Mouse (Mus musculus) CH12.LX (cell line): ENCODE measurements around the gene Apopt1. TPM values are rescaled to one million over a fixed set of nuclear protein-coding genes. Genes with fewer than 3 reads are reported as not detected.

ENCODE experiments used
- DNase-seq: peaks from one replicate; pipeline ENCODE4 v3.0.0-alpha.2; 2013; ENCODE audit errors: extremely low read depth
- H3K27ac ChIP-seq: 2 replicates; pipeline ENCODE4 v1.5.1; 2012; ENCODE audit warnings: low read depth, mild to moderate bottlenecking, control low read depth, moderate library complexity; ENCODE audit not compliant: insufficient read depth
- H3K27me3 ChIP-seq: replicated peaks from 2 replicates; pipeline ENCODE3; 2012; ENCODE audit warnings: inconsistent platforms
- H3K36me3 ChIP-seq, 2 experiments: replicated peaks in 1 of 2; 2 replicates each; pipeline versions ENCODE3 to v1.6.1; 2012; ENCODE audit warnings: inconsistent platforms in 1 of 2, low read length in 1 of 2, mild to moderate bottlenecking in 1 of 2, mixed read lengths in 1 of 2, moderate library complexity in 1 of 2; ENCODE audit not compliant: control insufficient read depth in 1 of 2, insufficient read depth in 1 of 2
- H3K4me1 ChIP-seq, 2 experiments: 2 replicates each; pipeline ENCODE4 v1.6.1; 2012; ENCODE audit warnings: inconsistent platforms in 1 of 2, moderate library complexity in 1 of 2; ENCODE audit not compliant: insufficient read depth in 2 of 2, control insufficient read depth in 1 of 2
- H3K4me2 ChIP-seq: 2 replicates; pipeline ENCODE4 v1.6.1; 2012; ENCODE audit warnings: low read depth, mild to moderate bottlenecking, control low read depth; ENCODE audit not compliant: poor library complexity, insufficient read depth, severe bottlenecking
- H3K4me3 ChIP-seq, 3 experiments: fragments of 150-350 bp in 1 of 3; sonication (generic) in 1 of 3; replicated peaks in 1 of 3; 2 replicates each; pipeline versions ENCODE3 to v1.5.1; 2011 to 2012; ENCODE audit warnings: low read depth in 2 of 3, low read length in 2 of 3, mild to moderate bottlenecking in 2 of 3, moderate library complexity in 2 of 3, control low read depth in 1 of 3, improper control_type of control experiment in 1 of 3, inconsistent platforms in 1 of 3, mixed read lengths in 1 of 3; ENCODE audit not compliant: poor library complexity in 1 of 3
- H3K79me2 ChIP-seq: replicated peaks from 2 replicates; pipeline ENCODE4 v1.6.1; 2012; ENCODE audit warnings: mild to moderate bottlenecking, moderate library complexity; ENCODE audit not compliant: control insufficient read depth, poor library complexity, insufficient read depth, severe bottlenecking; ENCODE audit errors: extremely low read depth
- H3K9ac ChIP-seq: 2 replicates; pipeline ENCODE4 v1.6.1; 2012; ENCODE audit warnings: low read depth, mild to moderate bottlenecking, control low read depth, moderate library complexity; ENCODE audit not compliant: insufficient read depth
- H3K9me3 ChIP-seq: replicated peaks from 2 replicates; pipeline ENCODE3; 2012; ENCODE audit warnings: low read length, inconsistent platforms, mixed read lengths
- BHLHE40 ChIP-seq: IDR thresholded peaks from 2 replicates; pipeline ENCODE4 v1.6.1; 2011; ENCODE audit warnings: mild to moderate bottlenecking, low read depth, low read length, improper control_type of control experiment
- CHD1 ChIP-seq: IDR thresholded peaks from 2 replicates; pipeline ENCODE4 v1.6.1; 2012; ENCODE audit warnings: low read depth, low read length, improper control_type of control experiment, inconsistent platforms
- CTCF ChIP-seq, 2 experiments: IDR thresholded peaks in 1 of 2; conservative IDR thresholded peaks in 1 of 2; 2 replicates each; pipeline ENCODE4 v1.5.1; 2011 to 2012; ENCODE audit warnings: low read depth in 2 of 2, low read length in 2 of 2, improper control_type of control experiment in 1 of 2, inconsistent platforms in 1 of 2, mild to moderate bottlenecking in 1 of 2, moderate library complexity in 1 of 2
- E2F4 ChIP-seq: IDR thresholded peaks from 2 replicates; pipeline ENCODE4 v1.6.1; 2011; ENCODE audit warnings: low read depth, low read length, improper control_type of control experiment; ENCODE audit not compliant: insufficient replicate concordance
- ETS1 ChIP-seq: conservative IDR thresholded peaks from 2 replicates; pipeline ENCODE4 v1.6.1; 2012; ENCODE audit warnings: low read depth, mild to moderate bottlenecking, inconsistent platforms, low read length, improper control_type of control experiment, moderate library complexity
- GABPA ChIP-seq: IDR thresholded peaks from 2 replicates; pipeline ENCODE4 v1.6.1; 2012; ENCODE audit warnings: low read depth, low read length, improper control_type of control experiment, inconsistent platforms; ENCODE audit not compliant: insufficient replicate concordance
- IRF4 ChIP-seq: IDR thresholded peaks from 2 replicates; pipeline ENCODE4 v1.6.1; 2014; ENCODE audit warnings: low read depth, mild to moderate bottlenecking, inconsistent platforms, low read length, improper control_type of control experiment
- JUND ChIP-seq: conservative IDR thresholded peaks from 2 replicates; pipeline ENCODE4 v1.6.1; 2011; ENCODE audit warnings: low read depth, low read length, improper control_type of control experiment
- KAT2A ChIP-seq: IDR thresholded peaks from 2 replicates; pipeline ENCODE4 v1.6.1; 2012; ENCODE audit warnings: low read length, improper control_type of control experiment, inconsistent platforms; ENCODE audit not compliant: insufficient replicate concordance
- MAX ChIP-seq: IDR thresholded peaks from 2 replicates; pipeline ENCODE4 v1.6.1; 2011; ENCODE audit warnings: low read length, improper control_type of control experiment
- MAZ ChIP-seq: IDR thresholded peaks from 2 replicates; pipeline ENCODE4 v1.6.1; 2012; ENCODE audit warnings: low read depth, mild to moderate bottlenecking, inconsistent platforms, low read length, improper control_type of control experiment, moderate library complexity
- MEF2A ChIP-seq: IDR thresholded peaks from 2 replicates; pipeline ENCODE4 v1.6.1; 2014; ENCODE audit warnings: low read depth, mild to moderate bottlenecking, inconsistent platforms, low read length, improper control_type of control experiment, borderline replicate concordance
- MXI1 ChIP-seq: IDR thresholded peaks from 2 replicates; pipeline ENCODE4 v1.6.1; 2011; ENCODE audit warnings: mild to moderate bottlenecking, low read depth, low read length, improper control_type of control experiment
- NELFE ChIP-seq: IDR thresholded peaks from 2 replicates; pipeline ENCODE4 v1.6.1; 2011; ENCODE audit warnings: low read depth, low read length, improper control_type of control experiment
- PAX5 ChIP-seq: IDR thresholded peaks from 2 replicates; pipeline ENCODE4 v1.6.1; 2012; ENCODE audit warnings: low read length, inconsistent platforms, mixed read lengths
- POLR2AphosphoS2 ChIP-seq: IDR thresholded peaks from 2 replicates; pipeline ENCODE4 v1.6.1; 2011; ENCODE audit warnings: low read depth, low read length, improper control_type of control experiment
- RAD21 ChIP-seq: IDR thresholded peaks from 2 replicates; pipeline ENCODE4 v1.6.1; 2011; ENCODE audit warnings: low read depth, mild to moderate bottlenecking, low read length, improper control_type of control experiment, moderate library complexity
- RCOR1 ChIP-seq: conservative IDR thresholded peaks from 2 replicates; pipeline ENCODE4 v1.6.1; 2012; ENCODE audit warnings: low read depth, mild to moderate bottlenecking, inconsistent platforms, low read length, improper control_type of control experiment
- SMC3 ChIP-seq: IDR thresholded peaks from 2 replicates; pipeline ENCODE4 v1.6.1; 2011; ENCODE audit warnings: low read depth, low read length, improper control_type of control experiment
- TBP ChIP-seq: conservative IDR thresholded peaks from 2 replicates; pipeline ENCODE4 v1.6.1; 2011; ENCODE audit warnings: low read depth, low read length, improper control_type of control experiment
- TCF12 ChIP-seq: IDR thresholded peaks from 2 replicates; pipeline ENCODE4 v1.6.1; 2014; ENCODE audit warnings: low read depth, mild to moderate bottlenecking, inconsistent platforms, low read length, improper control_type of control experiment
- UBTF ChIP-seq: IDR thresholded peaks from 2 replicates; pipeline ENCODE4 v1.6.1; 2012; ENCODE audit warnings: low read depth, mild to moderate bottlenecking, inconsistent platforms, low read length, improper control_type of control experiment, moderate library complexity
- USF2 ChIP-seq: conservative IDR thresholded peaks from 2 replicates; pipeline ENCODE4 v1.6.1; 2011; ENCODE audit warnings: low read depth, low read length, improper control_type of control experiment
- ZKSCAN1 ChIP-seq: IDR thresholded peaks from 2 replicates; pipeline ENCODE4 v1.6.1; 2012; ENCODE audit warnings: low read depth, inconsistent platforms, low read length, improper control_type of control experiment, borderline replicate concordance
- ZMIZ1 ChIP-seq: IDR thresholded peaks from 2 replicates; pipeline ENCODE4 v1.6.1; 2012; ENCODE audit warnings: low read depth, mild to moderate bottlenecking, inconsistent platforms, low read length, improper control_type of control experiment
- ZNF384 ChIP-seq: IDR thresholded peaks from 2 replicates; pipeline ENCODE4 v1.6.1; 2012; ENCODE audit warnings: low read depth, low read length, improper control_type of control experiment, inconsistent platforms
- dilution Hi-C: fragments of 300-500 bp; cut with MboI; formaldehyde crosslinking; loops from 2 replicates; pipeline ENCODE4 v1.14.3; 2020; ENCODE audit warnings: low sequenced_read_pairs; ENCODE audit not compliant: extremely low pct_unique_long_range_greater_than_20kb, extremely low pct_ligation_motif_present
- in situ Hi-C: fragments of 300-500 bp; cut with MboI; formaldehyde crosslinking; loops from 3 replicates; pipeline ENCODE4 v1.14.3; 2019; ENCODE audit warnings: low sequenced_read_pairs, low pct_ligation_motif_present, low pct_unique_long_range_greater_than_20kb, mixed read lengths
- polyA plus RNA-seq: library from polyadenylated mRNA; unstranded; fragments of >175 nt; gene quantifications from 2 replicates; pipeline ENCODE4 v1.2.1, GENCODE M21; 2012; ENCODE audit warnings: low read depth; ENCODE audit not compliant: insufficient read length
- total RNA-seq, 2 experiments: library from RNA; depleted of rRNA; stranded (reverse); fragments of 300-350 nt in 1 of 2; fragments of >200 nt in 1 of 2; gene quantifications; 2 replicates each; pipeline ENCODE4 v1.2.3; 2012 to 2014

Gene Apopt1
- total and polyA plus RNA-seq, 3 experiments = 36.0 to 49.1 (median 43.6) TPM

GRCm38 (mm10) chr12:111762620-111763280 is 49.7 kb downstream of the Apopt1 start:
- Histone ChIP-seq H3K79me2 (peaks cover 35% of the 10 kb centered on the region), H3K27me3 (no peaks in the 10 kb centered on the region), H3K9ac (no peak overlapping the region), H3K27ac (no peak overlapping the region), H3K4me3 (no peak overlapping the region), H3K4me1 (peaks cover 28 to 76% of the 10 kb centered on the region in 2 experiments), H3K9me3 (no peaks in the 10 kb centered on the region), H3K36me3 (peaks cover 9 to 47% of the 10 kb centered on the region in 2 experiments), H3K4me2 (no peak overlapping the region)
- no peak for DNase-seq
- dilution Hi-C loops (no loop called here), in situ Hi-C loops (no loop called here)
- TF ChIP-seq SMC3 (no peak), RCOR1 (no peak), CHD1 (no peak), MAZ (no peak), BHLHE40 (no peak), MAX (no peak), RAD21 (no peak), POLR2AphosphoS2 (no peak), E2F4 (no peak), MEF2A (no peak), ETS1 (no peak), JUND (no peak), USF2 (no peak)

- TF ChIP-seq TBP = no peak
- TF ChIP-seq TCF12 = no peak
- TF ChIP-seq ETS1 = no peak
- TF ChIP-seq ZNF384 = no peak
- no peak for TF ChIP-seq BHLHE40
- TF ChIP-seq MXI1 = no peak
- no peak for TF ChIP-seq IRF4
- TF ChIP-seq KAT2A = no peak
- no peak for TF ChIP-seq ZMIZ1
- no peak for TF ChIP-seq NELFE
- no peak for TF ChIP-seq MAX
- TF ChIP-seq CTCF (conservative IDR thresholded peaks at IDR 0.05 in 1 of 2, IDR thresholded peaks at IDR 0.05 in 1 of 2; ENCODE audit: low read depth in 2 of 2, low read length in 2 of 2) = no peak
- TF ChIP-seq GABPA = no peak
- TF ChIP-seq ZKSCAN1 = no peak
- TF ChIP-seq PAX5 = no peak
- no peak for TF ChIP-seq UBTF
- TF ChIP-seq USF2 = no peak
- TF ChIP-seq, all 38 proteins: peak for 0
- DNase-seq = no peak
- Histone ChIP-seq H3K9ac (no peak overlapping the region), H3K27me3 (no peaks in the 10 kb centered on the region), H3K4me2 (no peak overlapping the region), H3K27ac (no peak overlapping the region), H3K79me2 (peaks cover 30% of the 10 kb centered on the region), H3K4me1 (peaks cover 22 to 78% of the 10 kb centered on the region in 2 experiments), H3K9me3 (peaks cover 3% of the 10 kb centered on the region), H3K4me3 (no peak overlapping the region), H3K36me3 (peaks cover 11 to 61% of the 10 kb centered on the region in 2 experiments)
- dilution Hi-C loops = no loop called here
- in situ Hi-C loops = no loop called here
Observed at GRCm38 (mm10) chr12:111766313-111767236, 53.5 kb downstream of the Apopt1 start.
